Mouse (Mus musculus): ENCODE results near the gene Stt3a.

The Stt3a gene

DNA sequence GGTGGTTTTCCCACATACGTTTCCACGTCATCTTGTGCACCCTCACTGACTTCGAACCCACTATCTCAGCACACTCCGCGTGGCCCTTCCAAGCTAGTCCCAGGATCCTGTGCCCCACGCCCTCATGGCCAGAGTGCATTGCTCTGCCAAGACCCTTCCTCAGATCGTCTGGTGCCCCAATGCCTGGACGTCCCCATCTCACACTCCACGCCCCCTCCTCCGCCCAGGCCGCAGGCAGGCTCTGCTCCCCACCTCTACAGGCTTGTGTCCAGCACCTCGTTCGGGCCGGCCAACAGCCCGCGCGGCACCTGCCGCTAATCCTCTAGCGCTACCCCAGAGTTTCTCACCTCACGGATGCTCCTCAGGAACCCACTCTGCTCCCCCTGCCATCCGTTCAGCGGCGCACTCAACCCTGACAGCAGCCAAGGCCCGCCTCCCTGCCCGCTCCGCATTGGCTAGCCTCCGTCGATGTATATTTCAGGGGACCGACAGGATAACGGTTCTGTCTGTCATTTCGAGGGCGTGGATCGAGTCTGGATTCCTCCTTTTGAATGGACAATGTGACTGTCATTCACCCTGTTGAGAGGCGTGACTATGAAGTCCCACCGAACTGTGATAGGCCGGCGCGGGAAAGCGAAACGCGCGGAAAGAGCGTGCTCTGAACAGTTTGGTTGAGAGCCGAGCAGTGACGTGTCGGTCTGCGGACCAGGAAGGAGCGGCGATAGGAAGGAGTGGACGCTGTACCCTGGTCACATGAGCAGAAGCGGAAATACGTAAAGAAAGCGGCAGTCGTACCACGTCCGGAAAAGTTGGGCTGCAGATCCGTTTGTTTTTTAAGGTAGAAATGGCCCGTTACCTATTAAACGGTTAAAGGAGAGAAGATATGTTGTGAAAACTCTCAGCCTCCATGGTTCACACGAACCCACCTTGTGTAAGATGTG, at the start of gene Stt3a:
Gene Stt3a (minus strand): TSS at position 477 of the 941 bp plus-strand sequence.
- in situ Hi-C loops (cut with MboI, MseI), result no loop called here

DNA sequence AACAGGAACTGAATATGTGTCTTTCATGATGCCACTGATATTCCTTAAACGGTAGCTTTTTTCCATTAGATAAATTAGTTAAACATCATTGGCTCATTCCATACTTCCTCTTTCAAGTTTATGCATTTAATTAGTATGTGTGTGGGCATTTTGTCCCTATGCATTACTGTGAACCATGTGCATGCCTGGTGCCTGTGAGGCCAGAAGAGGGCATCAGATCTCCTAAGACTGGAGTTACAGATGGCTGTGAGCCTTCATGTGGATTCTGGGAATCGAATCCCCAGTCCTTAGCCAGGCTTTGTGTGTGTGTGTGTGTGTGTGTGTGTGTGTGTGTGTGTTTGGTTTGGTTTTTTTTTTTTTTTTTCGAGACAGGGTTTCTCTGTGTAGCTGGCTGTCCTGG, 47.0 kb upstream of the Stt3a start:
- in situ Hi-C loops (cut with MboI, MseI), result no loop called here

DNA sequence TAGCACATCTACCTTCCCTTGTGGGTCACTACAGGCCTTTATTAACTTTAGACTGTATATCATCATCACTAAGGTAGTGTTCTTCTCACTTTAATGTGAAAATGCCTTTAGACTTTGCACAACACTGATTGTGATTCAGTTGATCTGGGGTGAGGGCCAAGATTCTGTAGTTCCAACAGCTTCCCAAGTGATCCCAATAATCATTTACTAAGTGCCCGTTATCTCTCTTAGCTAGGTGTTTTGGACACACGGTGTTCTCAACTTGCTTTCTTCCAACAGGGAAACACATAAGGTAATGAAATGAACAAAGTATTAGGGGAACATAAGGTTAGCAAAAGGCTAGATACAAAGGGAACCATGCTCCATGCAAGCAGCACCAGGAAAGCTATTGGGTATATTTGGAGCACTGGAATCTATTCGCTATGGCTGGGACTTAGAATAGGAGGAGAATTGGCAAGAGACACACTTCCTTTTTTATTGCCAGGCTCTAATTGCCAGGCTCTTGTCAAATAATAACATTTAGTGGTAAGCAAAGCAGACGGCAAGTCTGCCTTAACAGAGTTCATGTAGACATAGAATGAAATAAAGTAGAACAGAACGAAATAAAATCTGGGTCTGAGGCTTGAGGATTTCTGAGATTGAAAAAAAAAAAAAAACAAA, 40.8 kb upstream of the Stt3a start:
- in situ Hi-C loops (cut with MboI, MseI), result no loop called here

DNA sequence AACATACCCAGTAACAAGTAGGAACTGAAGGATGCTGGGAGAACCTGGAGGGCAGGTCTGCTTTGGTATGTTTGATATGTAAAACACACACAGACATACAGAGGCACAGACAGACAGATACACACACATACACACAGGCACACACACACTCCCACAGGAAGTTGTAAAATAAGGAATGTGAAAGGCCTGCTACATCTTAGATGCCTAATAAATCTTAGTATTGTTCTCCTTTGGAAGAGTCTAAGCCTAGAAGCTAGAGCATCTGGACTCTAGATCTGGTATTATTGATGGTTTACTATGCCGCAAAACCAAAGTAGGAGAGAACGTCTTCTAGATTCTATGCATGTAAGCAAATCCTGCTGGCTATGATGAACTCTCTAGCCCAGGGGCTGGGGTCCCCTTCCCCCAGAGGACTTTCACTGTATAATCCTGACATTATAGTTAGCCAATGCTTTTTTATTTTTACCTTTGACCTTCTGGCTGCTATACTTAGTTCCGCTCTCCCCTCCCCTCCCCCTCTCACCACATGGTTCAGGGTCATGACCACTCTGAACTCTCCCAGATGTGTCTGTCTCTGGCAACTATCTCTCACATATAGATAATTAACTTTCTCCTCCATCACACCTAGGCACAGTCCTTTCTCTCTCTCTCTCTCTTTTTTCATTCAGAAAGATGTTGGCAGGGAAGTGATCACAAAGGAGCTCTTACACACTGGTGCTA, 37.9 kb upstream of the Stt3a start:
- in situ Hi-C loops (cut with MboI, MseI), result no loop called here

DNA sequence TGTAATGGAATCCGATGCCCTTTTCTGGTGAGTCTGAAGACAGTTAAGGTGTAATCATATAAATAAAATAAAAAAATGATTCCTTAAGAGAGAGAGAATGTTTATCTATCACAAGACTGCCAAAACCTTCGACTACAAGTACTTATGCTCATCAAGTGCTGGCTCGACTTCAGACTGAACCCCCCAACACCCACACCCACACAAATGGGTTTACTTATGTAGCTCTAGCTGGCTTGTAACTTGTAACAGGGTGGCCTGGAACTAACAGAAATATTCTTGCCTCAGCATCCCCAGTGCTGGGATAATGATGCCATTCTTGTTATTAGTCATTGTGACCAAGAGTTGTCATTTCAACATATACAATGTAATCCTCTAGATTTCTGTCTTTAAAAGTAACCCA, 36.4 kb upstream of the Stt3a start:
- in situ Hi-C loops (cut with MboI, MseI), result no loop called here

DNA sequence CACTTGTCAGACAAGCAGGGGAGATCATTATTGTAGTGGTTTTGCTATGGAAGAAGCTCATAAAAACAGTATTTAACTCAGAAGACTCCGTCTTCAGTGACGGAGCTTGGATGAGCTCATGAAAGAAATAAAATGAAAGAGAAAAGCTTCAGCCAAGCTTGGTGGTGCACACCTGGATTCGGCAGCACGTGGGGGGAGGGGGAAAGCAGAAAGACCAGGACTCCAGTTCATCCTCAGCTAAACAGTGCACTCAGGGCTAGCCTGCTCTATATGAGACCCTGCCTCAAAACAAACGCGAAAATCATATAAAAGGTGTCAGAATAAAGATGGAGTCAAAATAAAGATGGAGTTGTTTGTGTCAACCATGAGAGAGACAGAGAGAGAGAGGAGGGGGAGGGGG, 35.9 kb upstream of the Stt3a start:
- in situ Hi-C loops (cut with MboI, MseI), result no loop called here

DNA sequence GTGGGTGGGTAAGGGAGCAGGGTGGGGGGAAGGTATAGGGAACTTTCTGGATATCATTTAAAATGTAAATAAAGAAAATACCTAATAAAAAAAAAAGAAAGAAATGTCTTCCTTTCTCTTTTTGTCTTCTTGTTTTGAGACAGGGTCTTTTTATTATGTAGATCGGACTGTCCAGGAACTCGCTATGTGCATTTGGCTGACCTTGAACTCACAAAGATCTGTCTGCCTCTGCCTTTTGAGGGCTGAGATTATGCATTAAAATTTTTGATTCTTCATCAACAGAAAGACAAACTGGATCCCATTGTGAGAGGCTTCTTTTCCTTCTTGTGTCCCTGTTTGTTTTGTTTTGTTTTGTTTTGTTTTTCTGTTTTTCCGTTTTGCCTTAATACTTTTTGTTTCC, 35.5 kb upstream of the Stt3a start:
- in situ Hi-C loops (cut with MboI, MseI), result no loop called here

DNA sequence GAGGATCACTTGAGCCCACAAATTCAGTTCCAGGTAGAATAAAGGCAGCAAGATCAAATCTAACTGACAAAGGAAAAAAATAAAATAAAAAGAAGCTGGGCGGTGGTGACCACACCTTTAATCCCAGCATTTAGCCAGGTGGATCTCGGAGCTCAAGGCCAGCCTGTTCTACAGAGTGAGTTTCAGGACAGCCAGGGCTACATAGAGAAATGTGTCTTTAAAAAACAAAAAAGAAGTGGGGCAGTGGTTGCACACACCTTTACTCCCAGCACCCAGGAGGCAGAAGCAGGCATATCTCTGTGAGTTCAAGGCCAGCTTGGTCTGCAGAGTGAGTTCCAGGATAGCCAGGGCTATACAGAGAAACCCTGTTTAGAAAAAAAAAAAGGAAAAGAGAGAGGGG, 34.5 kb upstream of the Stt3a start:
- in situ Hi-C loops (cut with MboI, MseI), result no loop called here

DNA sequence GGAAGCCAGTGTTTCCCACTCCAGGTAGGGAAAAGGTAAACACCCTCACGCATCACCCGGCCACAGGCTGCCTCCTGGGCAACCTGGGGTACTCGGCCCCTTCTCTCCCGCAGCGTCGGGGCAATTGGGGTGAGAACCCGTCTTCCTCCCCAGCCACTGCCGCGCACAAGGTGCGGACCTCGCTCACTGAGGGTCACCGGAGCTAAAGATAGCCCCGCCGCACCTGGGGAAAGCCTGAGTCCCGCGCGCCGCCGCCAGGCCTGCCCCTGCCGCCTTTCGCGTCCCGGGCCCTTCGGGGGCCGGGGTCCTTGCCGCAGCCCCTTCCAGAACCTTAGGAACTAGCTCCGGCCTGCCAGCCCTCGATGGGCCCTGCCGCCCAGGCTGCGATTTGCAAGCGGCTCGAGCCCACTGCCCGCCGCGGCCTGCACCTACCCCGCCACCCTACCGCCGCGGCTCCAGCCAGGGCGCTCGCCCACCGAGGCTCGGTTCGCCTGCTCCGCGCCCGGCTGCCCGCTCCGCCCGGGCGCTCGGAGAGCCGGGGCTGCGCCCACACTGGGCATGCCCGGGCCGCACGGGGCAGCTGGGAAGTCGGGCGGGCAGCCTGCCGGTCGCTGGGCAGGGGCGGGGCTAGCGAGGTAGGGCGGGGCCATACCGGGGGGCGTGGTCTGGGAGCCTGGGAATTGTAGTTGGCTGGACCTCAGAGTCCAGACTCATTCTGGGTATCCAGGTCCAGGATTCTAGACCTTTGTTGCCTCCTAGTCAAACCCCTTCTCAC, 29.5 kb upstream of the Stt3a start, which contains the start of gene Ei24:
Gene Ei24 (minus strand): TSS at position 613 of the 775 bp plus-strand sequence.
- in situ Hi-C loops (cut with MboI, MseI), result no loop called here

DNA sequence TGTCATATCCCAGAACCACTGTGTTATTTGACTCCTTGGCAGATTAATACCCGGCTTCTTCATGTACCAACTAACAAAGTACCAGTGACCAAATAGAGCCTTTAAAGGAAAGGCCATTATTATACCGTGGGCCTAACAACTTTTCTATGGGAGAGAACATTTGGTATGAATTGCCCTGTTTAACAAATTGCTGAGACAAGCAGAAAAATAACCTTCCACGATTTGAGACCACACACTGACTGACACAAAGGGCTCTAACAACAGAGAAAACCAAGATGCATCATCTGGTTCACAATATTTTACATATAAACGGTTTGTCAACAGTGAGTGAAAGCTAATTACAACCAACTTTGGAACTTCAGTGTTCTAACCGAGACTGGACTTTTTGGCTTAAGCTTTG, 28.7 kb upstream of the Stt3a start:
- in situ Hi-C loops (cut with MboI, MseI), result no loop called here

DNA sequence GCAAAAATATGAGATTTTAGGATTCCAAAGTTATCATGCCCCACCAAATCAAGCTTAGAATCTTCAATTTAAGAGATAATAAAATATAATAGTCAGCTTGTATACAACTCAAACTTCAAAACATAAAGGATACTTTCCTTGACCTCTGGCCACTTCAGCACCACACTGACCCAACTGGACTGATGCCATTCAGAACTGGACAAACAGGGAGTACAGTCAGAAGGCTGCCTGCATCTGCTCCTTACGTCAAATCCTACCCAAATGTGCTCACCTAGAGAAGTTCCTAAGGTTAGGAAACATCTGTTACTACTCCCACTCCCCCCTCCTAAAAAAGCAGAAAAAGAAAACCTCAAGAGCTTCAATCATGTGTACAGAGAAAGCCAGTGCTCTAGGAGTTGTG, 28.1 kb upstream of the Stt3a start:
- in situ Hi-C loops (cut with MboI, MseI), result no loop called here

DNA sequence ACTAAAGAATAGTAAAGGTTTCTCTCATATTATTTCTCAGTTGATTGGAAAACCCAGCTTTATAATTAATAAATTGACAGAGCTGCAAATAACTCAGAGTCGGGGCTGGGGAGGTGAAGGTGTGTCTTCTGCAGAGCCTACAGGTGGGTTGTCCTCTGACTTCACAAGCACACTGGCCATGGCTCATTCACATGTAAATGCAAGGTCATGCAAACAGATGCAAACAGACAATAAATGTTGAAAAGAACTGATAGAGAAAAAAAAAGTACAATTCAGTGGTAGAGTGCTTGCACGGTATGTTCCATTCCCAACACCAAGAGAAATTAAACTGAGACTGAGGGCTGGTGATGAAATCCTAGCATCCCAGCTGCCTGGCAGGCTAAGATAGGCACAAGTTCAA, 27.0 kb upstream of the Stt3a start:
- in situ Hi-C loops (cut with MboI, MseI), result no loop called here

DNA sequence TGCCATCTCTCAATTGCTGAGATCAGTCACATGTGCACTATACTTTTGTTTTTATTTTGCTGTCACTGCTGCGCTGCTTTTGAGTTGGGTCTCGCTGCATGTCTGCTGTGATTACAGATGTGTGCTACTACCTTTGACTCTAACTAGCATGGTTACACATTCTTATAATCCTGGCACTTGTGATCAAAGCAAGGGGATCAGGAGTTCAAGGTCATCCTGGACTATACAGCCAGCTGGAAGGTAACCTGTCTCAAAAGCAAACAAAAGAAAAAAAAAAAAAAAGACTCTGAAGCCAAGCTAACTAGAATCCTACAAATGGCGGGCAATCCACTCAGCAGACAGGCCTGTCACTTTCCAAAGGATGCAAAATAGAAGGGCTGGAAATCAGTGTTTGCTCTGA, 24.7 kb upstream of the Stt3a start:
- in situ Hi-C loops (cut with MboI, MseI), result no loop called here

DNA sequence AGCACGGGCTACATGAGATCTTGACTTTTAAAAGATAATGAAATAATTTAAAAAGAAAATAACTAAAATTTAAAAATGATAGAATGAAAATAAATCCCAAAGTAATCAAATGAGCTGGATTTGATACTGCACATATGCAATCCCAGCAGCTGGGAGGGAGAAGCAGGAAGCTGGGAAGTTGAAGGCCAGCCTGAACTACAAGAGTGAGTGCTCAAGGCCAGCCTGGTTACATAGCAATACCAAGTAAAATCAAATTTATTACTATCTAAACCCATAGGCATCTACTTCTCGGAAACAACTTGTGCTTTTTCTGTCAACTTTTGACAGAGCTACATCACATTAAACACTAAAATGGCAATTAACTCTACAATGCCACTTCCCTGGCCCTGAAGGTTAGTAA, 16.4 kb upstream of the Stt3a start:
- in situ Hi-C loops (cut with MboI, MseI), result no loop called here

DNA sequence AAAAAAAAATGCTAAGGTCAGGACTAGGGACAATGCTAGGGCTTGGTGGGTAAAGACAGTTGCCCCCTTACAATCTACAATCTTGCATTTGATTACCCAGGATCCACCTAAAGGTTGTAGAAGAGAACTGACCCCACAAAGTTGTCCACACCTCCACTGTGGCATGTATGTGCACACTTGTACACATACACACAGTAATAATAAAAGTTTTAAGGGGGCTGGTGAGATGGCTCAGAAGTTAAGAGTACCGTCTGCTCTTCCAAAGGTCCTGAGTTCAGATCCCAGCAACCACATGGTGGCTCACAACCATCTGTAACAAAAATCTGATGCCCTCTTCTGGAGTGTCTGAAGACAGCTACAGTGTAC, 1.6 kb upstream of the Stt3a start:
- in situ Hi-C loops (cut with MboI, MseI), result no loop called here

DNA sequence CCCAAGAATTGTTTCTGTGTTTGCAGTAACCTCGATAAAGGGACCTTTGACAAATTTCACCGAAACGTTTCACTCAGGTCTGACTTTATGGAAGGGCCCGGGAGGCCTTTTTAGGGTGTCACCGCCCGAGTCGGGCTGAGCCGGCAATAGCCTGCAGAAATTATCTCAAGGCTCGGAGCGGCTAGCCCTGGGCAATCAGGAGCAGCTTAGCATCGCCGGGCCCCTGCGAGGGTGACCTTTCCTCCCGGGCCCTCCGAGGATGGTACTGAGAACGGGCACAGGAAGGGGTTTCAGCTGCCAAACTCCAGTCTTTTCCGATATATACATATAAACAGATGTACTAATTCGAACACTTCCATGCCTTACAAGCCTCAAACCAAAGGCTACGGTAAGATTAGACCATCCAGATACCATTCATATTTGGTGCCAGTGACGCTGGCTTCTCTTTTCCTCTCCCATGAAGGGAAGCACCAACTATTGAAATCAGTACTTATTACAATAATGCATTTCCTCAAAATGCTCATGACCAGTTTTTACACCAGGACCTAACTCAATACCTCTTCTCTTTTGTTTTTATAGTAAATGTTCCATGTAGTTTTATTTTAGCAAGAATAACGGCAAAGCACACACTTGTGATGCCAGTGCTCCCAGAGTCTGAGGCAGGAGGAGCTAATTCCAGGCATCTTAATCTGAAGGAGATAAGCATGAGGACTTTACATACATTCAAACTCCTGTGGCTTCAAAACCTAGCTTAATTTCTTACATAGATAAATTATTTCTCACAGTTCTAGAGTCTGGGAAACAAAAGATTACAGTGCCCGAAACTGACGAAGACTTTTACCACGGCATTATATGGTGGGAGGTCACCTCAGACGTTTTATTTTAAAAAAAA, 923 bp upstream of the Stt3a start:
- in situ Hi-C loops (cut with MboI, MseI), result no loop called here

DNA sequence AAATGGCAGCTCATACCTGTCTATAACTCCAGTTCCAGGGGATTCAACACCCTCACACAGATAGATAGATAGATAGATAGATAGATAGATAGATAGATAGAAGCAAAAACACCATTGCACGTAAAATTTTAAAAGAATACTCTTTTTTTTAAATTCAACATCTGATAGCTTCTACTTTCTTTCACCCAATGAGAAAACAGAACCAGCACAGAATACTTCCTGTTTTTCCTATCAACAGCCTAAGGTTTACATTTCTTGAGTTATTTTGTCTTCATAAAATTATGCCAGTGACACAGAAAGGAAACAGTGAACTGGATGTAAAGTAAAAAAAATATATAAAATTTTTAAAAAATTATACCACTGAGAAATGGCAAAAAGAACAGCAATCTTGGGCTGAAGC, 3.1 kb downstream of the Stt3a start:
- in situ Hi-C loops (cut with MboI, MseI), result no loop called here

DNA sequence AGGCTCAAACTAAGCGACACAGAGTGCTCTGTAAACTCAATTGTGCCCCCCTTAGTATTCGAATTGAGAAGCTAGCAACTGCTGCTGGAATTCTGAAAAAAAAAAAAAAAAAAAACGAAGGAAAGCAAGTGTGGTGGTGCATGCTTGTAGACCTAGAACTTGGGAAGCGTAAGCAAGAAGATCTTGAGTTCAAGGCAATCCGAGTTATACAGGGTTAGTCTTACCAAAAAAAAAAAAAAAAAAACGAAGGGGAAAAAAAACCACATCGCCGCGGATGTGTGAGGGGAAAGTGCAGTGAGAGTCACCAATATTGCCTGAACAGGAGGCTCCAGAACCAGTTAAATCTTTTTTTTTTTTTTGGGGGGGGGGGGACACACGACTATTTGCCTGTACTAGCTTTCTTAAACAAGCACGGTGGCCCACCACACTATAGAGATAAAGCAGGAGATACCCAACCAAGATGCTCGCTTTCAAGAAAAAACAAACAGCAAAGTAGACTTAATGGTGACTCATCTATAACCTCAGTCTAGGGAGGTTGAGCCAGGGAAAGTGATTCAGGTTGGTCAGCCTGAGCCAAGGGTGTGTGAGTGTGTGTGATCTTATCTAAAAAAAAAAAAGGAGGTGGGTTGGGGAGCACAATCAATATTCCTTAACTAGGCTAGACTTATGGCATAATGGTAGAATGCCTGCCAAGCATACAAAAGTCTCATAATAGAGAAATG, 40.3 kb downstream of the Stt3a start, which contains the start of gene Chek1:
Gene Chek1 (minus strand): TSS at position 32 of the 722 bp plus-strand sequence.
- in situ Hi-C loops (cut with MboI, MseI), result loop anchor here (10.0 kb wide), 1 partner anchor 1162 kb away; no protein-coding TSS in a partner anchor

DNA sequence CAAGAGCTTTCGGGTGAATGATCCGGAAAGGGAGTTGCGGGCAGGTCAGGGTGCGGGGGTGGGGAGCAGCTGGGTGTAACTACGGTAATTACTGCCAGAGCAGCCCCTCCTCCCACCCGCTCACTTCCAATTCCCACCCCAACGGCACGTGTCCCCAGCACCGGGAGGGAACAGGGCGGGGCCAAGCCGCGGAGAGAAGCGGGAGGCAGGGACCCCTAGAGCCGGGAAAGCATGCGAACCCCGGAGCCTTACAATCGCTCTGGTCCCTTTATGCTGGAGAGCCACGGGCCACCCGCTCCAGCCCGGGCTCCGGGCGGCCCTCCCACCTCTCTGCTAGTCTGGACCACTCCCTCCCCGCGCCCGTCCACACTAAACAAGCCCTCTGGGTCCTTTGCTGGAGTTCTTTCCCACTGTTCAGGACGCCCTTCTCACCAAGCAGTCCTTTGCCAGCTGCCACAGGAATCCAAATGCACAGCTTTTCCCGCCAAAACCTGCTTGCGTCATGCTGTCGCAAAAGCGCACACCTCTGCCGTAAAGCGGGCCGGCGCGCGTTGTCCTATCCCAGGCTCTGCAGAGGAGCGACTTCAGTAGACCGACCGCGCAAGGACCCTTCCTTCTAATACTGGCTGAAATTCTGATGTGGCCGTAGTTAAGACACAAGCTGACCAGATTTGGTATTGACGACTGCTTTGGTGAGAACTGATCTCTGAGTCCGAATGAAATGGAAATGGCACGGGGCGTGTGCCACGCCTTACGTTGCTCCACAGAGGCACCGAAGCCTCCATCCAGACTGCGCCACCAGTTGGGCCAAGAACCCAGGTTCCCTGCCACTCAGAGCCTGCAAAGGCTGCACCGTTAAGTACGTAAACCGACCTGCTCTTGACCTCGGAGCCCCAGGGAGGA, 41.1 kb downstream of the Stt3a start:
- in situ Hi-C loops (cut with MboI, MseI), result loop anchor here (10.0 kb wide), 1 partner anchor 1162 kb away; no protein-coding TSS in a partner anchor

Measured in T-helper 2 cell (primary cell).